Mouse (Mus musculus) adrenal gland (tissue): ENCODE data around the gene Supt5.
"Not testable (repeated sequence)": the region's sequence is repeated elsewhere in the genome, so short reads cannot be mapped to it uniquely, and the experiment has no call there.

Source experiments
- intact Hi-C: fragments of 180-260 bp; cut with DNase I; formaldehyde crosslinking; loops from one replicate; pipeline ENCODE4 v1.15.1; 2025
- long read RNA-seq, 2 experiments: library from polyadenylated mRNA; unstranded; transcript quantifications; one replicate each; pipeline ENCODE4 v2.0.0; 2020; ENCODE audit warnings: borderline replicate concordance in 1 of 2; ENCODE audit not compliant: insufficient replicate concordance in 1 of 2

Supt5 gene
- long read RNA-seq, experiment 1, partial matches to known transcripts: 24 of 28 reads
- long read RNA-seq, experiment 1, other reads (novel, unspliced or antisense): 4 of 28 reads
- long read RNA-seq, experiment 2, partial matches to known transcripts: 54 of 66 reads
- long read RNA-seq, experiment 2, other reads (novel, unspliced or antisense): 12 of 66 reads

DNA sequence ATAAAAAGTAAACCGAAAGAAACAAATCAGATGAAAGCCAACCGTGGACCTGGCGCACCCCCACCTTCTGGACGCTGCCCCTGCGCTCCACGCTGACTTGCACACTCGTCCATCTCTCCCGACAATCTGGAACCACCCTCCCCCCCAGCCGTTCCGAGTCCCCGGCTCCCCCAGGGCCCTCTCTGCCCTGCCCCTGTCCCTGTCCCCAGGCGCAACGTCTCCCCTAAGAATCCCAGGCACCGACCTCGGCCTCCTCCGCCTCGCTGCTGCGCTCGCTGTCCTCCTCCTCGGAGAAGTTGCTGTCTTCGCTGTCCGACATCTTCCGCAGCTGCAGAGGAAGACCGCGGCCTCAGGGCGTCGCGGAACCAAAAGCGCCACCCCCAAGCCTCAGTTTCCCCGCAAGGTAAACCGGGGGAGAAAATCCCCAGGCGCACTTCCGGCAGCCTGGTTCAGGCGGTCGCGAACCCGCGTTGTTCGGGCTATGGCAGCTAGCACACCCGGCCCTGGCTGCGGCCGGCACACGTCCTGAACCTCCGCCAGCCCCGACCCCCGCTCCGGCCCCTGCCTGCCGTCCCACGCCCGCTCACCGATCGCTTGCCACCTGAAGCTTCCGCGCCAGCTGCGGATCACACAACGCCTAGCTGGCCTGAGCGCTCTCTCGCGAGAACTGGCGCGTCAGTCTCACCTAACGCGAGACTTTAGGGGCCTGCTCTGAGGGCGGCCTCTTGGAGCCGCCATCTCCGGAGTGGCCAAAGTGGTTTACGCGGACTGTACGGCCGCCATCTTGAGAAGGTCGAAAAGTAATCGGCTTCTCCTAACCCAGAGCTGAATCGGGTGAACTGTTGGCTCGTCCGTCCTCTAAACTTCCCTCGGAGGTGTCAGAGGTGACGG lies at the start of gene Supt5:
Supt5 (minus strand) TSS at position 639 of the 891 bp plus-strand sequence.
- intact Hi-C loops: no loop called here

DNA sequence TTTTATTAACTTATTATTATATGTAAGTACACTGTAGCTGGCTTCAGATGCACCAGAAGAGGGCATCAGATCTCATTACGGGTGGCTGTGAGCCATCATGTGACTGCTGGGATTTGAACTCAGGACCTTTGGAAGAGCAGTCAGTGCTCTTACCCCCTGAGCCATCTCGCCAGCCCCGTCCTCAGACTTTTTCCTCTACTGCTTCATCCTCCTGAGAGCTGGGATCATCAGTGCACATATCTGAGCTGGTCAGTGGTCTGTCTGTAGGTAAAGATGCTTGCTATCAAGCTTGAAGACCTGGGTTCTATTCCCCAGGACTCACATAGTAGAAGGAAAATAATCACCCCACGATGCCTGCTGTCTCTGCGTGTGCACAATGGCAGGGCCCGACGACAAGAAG lies 48.8 kb upstream of the Supt5 start:
- intact Hi-C loops: not testable (repeated sequence)

DNA sequence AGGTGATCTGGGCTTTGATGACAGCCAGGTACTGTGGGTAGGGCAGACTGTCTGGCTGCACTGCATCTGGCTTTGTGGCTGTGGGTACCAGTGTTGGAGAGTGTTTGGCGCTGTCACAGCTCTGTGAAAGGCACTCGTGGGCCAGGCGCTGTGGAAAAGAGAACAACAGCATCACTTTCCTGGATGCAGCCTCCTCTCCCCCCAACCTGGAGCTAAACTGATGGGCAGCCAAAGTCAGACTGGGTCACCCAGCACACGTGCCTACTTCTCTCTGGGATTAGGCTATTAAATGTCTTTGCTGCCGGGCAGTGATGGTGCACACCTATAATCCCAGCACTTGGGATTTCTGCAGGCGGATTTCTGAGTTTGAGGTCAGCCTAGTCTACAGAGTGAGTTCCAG lies 48.3 kb upstream of the Supt5 start:
- intact Hi-C loops: loop anchor here (1.0 kb wide), 1 partner anchor 14 kb away; no protein-coding TSS in a partner anchor

DNA sequence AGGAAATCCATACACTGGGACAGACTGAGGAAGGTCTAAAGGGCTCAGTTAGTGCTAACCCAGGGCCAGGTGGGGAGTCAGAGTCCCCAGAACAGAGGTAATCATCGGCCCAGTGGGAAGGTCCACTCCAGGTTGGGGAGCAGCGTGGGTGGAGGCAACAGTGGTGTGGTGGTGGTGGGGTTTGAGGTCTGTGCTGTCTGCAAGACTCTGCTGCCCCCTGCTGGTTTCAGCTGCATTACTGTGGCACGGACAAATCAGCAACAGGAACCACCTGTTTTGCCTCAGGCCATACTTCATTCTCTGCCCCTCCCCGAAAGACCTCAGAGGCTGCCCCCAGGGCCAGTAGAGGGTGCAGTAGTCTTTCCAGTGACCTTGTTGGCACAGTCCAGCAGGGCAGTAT lies 47.9 kb upstream of the Supt5 start:
- intact Hi-C loops: loop anchor here (1.0 kb wide), 1 partner anchor 13 kb away; no protein-coding TSS in a partner anchor

DNA sequence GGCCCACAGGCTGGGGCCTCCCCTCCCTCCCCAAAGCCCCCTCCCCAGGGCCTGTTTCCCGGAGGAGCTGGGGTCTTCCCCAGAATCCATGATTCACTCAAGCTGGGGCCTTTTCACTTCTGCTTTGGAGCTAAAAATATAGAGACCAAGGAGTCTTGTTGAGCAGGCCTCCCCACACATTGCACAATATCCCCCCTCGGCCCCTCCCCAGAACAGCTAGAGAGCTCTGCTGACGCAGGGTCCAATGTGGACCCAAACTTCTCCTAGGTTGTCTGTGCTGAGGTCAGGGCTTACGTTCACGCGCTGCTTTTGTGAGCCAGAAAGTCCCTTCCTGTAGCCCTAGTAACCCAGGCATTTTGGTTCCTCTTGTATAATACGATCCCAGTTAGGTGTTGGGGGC lies 47.5 kb upstream of the Supt5 start:
- intact Hi-C loops: loop anchor here (1.0 kb wide), 1 partner anchor 13 kb away; no protein-coding TSS in a partner anchor

DNA sequence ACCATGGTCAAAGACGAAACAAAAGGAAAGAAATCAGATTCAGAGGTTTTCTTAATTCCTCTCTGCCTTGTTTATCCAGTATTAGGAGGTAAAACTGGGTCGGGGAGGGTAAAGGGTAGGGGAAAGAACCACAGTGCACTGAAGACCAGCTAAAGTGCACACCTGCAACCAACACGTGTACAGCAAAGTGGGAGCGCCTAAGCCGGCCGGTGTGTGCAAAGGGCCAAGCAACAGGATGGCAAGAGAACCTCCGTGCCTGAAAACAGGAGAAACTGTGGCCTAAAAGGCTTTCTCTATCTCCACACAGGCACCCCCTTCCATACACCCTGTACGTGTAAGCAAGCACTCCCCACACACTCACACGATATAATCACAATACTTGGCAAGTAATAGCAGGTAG lies 46.6 kb upstream of the Supt5 start:
- intact Hi-C loops: no loop called here

DNA sequence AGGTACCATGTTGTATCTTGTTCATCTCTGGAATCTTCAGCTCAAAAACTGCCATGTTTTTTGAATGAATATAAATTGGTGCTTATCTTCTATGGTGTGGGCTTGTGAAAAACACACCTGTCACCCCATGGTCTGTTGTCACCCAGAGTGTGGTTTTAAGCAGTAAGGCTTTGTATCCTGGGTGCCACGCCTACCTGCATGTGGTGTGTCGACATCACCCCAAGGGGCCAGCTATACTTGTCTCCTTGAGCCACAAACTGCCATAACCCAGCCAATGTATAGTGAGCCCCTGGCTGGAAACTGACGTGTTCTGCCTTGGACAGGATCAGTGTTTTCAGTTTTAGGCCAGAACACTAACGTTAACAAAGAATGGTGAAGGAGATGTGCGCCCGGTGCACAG lies 45.6 kb upstream of the Supt5 start:
- intact Hi-C loops: no loop called here

DNA sequence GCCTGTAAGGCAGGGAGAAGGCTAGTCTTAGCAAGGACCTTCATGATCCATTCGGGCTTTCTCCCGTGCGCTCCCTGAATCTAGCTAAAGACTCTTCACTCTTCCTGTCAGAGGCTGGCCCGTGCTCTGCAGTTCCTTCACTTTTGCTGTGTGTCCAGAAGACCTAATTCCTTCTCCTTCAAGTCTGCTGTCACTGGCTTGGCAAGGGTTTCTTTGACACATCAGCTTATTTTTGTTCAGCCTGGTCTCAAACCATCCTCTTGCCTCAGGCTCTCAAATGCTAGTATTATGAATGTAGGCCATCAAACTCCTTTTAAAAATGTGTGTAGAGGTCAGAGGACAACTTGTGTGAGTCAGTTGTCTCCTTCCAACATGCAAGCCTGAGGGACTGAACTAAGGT lies 45.1 kb upstream of the Supt5 start:
- intact Hi-C loops: no loop called here

DNA sequence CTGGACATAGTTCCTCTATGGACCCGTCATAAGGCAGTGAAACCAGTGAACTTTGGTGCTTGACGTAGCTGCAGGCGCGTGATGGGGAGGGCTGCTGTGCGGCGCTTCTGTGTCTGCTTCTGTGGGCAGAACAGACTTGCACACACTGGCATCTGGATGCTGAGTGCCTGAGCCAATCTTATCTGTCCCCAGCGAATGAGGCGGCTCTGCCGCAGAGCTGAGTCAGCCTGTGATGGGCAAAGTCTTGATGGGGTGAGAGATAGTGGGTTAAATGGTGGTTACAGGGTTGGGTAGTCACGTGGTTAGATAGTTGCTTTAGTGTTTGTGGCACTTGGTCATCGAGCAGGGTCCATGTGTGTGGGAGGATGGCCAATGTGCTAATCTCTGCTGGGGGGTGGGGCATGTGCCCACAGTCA lies 44.4 kb upstream of the Supt5 start:
- intact Hi-C loops: no loop called here

DNA sequence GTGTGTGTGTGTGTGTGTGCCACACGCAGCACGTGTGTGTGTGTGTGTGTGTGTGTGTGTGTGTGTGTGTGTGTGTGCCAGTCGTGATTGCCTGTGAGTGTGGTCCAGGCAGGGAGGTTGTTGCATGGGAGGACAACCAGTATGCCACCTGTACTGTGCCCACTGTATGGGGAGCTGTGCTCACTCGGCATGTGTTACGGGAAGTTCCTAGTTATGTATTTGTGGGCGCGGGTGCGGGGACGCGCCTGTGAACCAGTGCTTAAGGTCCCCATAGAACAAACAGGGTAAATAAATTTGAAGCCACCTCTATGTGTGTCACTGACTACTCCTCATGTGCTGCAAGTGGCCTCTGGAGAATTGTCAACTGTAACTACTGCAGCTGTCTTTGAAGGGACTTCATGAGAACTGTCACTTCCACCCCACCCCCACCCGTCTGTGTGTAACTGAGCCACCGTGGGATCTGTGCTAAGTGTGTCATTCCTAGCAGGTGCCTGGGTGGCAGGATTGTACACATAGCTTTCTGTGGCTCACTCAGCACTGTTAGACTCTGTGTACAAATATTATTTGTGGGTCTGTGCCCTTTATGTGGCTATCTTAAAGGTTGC lies 43.9 kb upstream of the Supt5 start:
- intact Hi-C loops: no loop called here

DNA sequence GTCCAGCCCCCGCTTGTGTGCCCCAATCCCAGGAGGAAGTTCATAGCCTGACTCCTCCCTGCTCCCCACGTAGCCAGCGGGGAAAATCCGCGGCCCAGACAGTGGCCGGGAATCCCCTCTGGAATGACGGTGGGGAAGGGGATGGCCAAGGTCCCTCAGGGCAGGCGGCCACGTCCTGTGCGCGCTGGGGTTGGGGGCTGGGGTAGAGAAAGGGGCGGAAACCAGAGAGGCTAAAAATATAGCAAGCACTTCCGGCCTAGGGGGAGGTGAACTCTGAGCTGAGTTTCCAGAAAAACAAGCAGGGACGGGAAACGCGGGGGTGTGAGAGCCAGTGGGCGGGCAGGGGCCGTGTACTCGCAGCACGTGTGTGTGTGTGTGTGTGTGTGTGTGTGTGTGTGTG lies 43.4 kb upstream of the Supt5 start:
- intact Hi-C loops: no loop called here

DNA sequence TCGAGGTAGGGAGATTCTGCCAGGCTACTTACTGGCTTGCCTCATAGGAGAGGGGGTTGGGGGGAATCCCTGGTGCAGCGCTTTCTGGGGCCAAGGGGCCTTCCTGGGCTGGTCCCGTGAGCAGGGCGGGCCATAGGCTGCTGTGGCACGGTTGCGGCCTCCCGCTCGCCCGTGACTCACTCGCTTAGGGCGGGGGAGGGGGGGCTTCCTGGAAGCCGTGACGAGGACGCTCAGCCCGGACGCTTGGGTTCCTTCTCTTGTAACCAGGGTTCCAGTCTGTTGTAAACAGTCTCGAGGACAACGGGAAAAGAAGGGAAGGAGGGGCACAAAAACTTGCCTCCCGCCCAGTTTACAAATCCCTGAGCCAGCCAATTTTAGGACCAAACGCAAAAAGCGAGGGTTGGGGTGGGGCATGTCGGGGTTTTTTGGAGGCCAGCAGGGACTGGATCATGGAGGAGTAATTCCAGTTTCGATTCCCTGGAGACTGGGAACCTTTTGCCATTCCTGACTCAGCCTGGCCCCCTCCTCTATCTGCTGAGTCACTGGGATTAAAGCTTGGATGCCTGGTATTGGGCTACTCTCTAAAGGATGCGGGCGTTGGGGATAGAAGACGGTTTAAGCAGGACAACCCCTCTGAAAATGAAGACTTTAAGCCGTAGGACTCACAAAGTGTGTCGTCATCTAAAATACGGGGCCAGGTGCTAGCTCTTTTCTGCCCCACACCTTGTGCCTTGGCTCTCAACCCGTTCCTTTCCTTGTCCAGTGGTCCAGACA lies 42.7 kb upstream of the Supt5 start:
- intact Hi-C loops: no loop called here

DNA sequence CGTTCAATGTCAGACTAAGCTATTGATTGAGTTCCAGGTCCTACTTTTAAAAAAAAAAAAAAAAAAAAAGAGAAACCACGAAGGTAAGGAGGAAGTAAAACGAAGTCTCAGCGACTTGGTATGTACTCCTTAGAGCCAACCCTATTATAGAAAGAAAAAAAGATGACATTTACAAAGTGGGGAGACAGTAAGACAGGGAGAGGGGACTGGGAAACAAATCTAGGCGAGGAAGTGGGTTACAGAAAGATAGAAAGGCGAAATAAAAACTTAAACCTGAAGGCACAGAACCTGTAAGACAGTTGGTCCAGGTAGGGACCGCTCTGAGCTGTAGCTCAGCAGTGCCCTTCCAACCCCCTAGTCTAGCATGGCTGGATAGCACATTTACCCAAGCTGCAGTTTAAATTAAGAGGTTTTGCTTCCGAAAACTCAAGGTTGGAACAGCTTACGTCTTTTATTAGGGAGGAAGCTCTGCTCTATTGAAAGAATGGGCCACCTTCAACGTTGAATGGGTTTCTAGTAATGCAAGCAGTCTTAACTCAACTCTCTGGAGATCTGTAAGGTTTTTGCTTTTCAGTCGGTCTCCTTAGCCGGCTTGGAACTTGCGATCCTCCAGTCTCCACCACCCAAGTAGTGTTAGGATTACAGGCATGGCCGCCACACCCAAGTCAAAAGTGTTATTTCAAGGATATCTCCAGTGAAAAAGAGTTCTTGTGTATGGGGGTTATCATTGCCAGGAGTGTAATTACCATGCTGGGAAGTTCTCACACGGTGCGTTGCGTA lies 41.9 kb upstream of the Supt5 start, which contains the start of gene Zfp36:
Zfp36 (minus strand) TSS at position 17 of the 780 bp plus-strand sequence.
- intact Hi-C loops: no loop called here

DNA sequence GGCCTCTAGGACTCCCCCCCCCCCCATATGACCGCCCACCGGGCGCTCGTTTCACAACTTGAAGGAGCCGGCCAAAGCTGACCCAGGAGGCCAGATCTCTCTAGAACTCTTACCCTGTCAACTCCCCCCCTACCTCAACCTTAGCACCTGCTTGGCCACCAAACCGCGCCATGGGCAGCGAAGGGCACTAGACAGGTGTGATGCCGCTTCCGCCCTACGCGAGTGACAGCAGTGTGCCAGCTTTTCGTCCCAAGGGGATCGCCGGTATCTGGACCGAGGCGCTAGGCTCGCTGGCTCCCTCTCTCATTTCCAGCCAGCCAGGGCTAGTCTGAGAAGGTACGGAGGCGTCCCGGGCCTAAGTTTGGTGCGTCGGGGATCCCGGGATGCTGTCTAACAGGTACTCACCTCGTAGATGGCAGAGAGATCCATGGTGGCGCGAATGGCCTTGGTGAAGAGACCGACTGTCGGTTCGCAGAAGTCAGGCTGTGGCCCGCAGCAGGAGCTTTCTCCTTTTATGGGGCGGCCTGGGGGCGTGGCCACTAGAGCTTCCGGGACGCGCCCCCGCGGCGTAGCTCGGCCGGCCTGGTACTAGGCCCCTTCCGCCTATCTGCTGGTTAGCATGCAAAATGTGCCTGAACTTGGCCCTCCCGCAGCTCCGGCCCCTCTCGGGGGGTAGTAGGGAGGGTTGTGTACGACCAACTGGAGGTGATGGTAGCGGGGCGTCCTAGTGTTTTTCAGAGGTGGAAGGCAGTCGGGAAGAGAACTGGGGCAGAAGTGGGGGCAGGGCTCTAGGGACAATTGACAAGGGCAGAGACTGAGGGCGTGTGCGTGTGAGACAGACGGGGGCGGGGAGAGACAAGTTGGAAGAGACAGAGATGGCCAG lies 40.5 kb upstream of the Supt5 start:
- intact Hi-C loops: no loop called here

DNA sequence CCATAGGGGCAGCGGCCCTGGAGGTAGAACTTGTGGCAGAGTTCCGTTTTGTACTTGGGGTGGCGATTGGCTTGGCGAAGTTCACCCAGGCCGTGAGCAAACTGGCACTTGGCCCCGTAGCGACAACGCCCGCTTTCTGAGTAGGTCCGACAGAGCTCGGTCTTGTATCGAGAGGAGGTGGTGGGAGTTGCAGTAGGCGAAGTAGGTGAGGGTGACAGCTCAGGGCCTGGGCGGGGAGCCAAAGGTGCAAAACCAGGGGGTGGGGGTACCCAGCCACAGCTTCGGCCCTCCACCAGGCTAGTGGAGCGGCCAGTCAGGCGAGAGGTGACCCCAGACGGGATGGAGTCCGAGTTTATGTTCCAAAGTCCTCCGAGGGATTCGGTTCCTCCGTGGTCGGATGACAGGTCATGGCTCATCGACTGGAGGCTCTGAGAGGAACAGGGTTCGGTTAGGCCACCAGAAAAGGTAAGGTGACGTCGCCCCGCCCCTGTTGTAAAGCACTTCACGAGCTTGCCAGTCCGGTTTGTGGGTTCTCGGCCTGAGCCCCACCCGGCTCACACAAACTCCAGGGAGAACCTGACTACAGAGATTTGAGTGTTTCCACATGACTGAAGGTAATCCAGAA lies 39.6 kb upstream of the Supt5 start:
- intact Hi-C loops: no loop called here

DNA sequence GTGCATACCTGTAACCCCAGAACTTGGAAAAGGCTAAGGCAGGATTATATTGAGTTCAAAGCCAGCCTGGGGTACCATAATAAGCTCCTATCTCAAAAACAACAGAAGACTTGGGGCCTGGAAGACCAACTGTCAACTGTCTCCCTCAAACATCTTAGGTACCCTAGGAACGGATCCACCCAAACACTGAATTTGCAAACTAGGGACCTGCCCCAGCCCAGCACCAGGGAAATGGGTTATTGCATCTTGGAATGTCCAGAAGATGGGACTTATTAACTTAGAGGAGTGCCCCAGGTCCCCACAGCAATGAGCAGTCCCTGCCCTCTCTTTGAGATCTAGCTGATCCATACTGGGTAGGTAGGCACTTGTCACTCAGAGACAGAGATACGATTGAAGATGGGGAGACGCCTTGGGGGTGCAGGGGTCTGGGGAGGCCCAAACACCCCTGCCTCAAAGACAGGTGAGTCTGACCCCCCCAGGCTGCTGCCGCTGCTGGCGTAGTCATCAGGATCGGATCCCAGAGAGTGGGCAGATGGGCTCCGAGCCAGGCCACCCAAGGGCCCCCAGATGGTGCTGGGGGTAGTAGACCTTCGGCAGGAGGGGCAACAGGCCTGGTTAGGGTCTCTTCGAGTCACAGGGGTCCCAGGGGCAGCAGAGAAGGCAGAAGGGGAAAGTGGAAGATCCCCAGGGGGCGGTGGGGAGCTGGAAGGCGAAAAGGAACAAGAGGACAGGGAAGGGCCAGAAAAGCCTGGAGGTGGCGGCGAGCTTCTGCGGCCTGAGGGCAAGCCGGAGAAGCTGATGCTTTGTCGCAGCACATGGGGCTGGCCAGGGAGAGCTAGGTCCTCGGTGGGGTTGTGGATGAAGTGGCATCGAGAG lies 38.9 kb upstream of the Supt5 start:
- intact Hi-C loops: no loop called here

DNA sequence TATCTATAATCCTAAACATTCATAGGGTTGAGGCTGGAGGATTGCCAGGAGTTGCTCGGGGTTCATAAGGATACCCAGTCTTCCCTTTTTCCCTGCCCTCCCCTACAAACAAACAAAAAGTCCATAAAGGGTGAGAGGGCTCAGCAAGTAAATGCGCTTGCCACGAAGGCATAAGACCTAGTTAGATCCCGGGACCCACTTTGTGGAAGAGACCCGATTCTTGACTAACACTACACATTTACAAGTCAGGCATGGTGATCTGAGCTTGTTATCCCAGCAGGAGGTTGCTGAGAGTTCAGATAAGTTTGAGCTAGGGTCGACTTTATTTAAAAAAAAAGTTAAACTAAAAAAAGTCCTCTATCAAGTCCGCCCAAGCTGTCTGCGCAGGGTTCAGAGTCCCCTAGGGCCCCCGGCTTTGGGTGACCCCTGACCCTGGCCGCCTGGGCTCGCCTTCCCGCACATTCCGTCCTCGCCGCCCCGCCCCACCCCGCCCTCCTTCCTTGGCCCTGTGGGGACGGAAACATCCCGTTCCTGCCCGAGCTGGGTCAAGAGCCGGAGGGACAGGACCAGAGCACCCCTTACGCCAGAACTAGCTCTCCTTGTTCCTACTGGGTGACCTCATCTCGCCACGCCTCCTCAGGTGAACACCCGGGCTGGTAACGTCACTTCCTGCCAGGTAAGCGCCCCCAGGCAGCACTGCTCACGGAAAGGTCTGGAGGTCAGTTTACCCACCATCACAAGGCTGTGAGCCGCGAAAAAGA lies 37.6 kb upstream of the Supt5 start:
- intact Hi-C loops: no loop called here
